Mouse (Mus musculus): Measurements from ENCODE around the gene Scrg1. TPM values are rescaled to one million over a fixed set of nuclear protein-coding genes. Genes with fewer than 3 reads are reported as not detected.
"Not testable (repeated sequence)": the region's sequence is repeated elsewhere in the genome, so short reads cannot be mapped to it uniquely, and the experiment has no call there.

Scrg1 gene
- total and polyA plus RNA-seq, 2 experiments from 2014 or later: 16.3 to 35.2 TPM

DNA sequence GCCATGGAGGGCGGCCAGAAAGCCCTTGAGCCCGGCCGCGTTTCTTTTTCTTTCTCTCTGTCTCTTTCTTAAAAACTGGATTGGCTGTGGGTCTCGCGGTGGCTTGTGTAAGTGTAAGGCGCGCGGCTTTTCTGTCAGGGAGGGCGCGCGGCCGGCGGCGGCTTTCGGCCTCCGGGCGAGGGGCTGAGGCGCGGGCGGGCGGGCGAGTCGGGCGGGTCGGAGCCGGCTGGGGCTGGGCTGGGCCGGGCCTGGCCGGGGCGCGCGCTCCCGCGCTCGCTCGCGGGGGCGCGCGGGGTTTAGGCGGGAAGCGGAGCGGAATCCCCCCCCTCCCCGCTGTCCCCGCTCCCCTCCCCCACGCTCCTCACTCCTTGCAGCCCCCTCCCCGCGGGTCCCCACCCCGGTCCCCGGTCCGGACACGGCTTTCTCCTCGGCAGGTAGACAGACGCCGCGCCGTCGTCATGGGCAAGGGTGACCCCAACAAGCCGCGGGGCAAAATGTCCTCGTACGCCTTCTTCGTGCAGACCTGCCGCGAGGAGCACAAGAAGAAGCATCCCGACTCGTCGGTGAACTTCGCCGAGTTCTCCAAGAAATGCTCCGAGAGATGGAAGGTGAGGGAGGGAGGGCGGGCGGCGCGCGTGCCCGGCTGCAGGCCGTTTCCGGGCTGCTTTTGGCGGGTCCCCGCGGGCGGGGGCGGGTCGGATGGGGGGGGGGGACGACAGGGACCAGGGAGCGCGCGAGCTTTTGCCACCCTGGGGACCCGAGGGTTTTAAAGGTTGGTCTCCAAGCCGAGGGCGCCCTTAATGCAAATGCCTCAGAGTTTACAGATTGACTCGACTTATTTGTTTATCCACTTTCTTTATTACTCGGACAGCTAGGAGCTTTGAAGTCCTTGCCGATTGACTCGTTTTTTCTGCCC lies 56.7 kb downstream of the Scrg1 start:
- ATAC-seq (ENCODE audit: low FRiP score) (peak; percentile 70), DNase-seq (ENCODE audit: low spot score) (peak; percentile 42)
- Histone ChIP-seq H3K9ac (replicated peaks; ENCODE audit: low read length, poor library complexity, severe bottlenecking) (peak overlapping the region; percentile 99), H3K4me2 (ENCODE audit: low read depth, low read length, poor library complexity, severe bottlenecking) (peak overlapping the region; percentile 87), H3K9me3 (ENCODE audit: low read length) (no peaks in the 10 kb centered on the region), H3K27me3 (ENCODE audit: insufficient read depth, low read length) (no peaks in the 10 kb centered on the region), H3K4me3 (ENCODE audit: low read depth, low read length) (peak overlapping the region; percentile 87), H3K36me3 (ENCODE audit: insufficient read depth, low read length) (no peaks in the 10 kb centered on the region), H3K27ac (ENCODE audit: low read depth, low read length) (peak overlapping the region; percentile 100), H3K4me1 (ENCODE audit: insufficient read depth, low read length) (no peaks in the 10 kb centered on the region)
- TF ChIP-seq CTCF (IDR thresholded peaks at IDR 0.05): no peak
- WGBS: under 1% methylated on average over 39 of the region's 96 CpGs

- H3K4me2 ChIP-seq (ENCODE audit: low read depth, low read length, poor library complexity, severe bottlenecking): peak overlapping the region; percentile 87
- not testable (repeated sequence) for H3K9ac ChIP-seq (replicated peaks; ENCODE audit: low read length, poor library complexity, severe bottlenecking); H3K36me3 ChIP-seq (ENCODE audit: insufficient read depth, low read length); H3K27ac ChIP-seq (ENCODE audit: low read depth, low read length); ATAC-seq (ENCODE audit: low FRiP score); H3K9me3 ChIP-seq (ENCODE audit: low read length); DNase-seq (ENCODE audit: low spot score); H3K27me3 ChIP-seq (ENCODE audit: insufficient read depth, low read length); H3K4me1 ChIP-seq (ENCODE audit: insufficient read depth, low read length)
- peak overlapping the region; percentile 87 for H3K4me3 ChIP-seq (ENCODE audit: low read depth, low read length)
- WGBS: 19% methylated on average over 9 of the region's 10 CpGs
Measured at GRCm38 (mm10) chr8:57513178-57513661, 57.5 kb downstream of the Scrg1 start.

DNA sequence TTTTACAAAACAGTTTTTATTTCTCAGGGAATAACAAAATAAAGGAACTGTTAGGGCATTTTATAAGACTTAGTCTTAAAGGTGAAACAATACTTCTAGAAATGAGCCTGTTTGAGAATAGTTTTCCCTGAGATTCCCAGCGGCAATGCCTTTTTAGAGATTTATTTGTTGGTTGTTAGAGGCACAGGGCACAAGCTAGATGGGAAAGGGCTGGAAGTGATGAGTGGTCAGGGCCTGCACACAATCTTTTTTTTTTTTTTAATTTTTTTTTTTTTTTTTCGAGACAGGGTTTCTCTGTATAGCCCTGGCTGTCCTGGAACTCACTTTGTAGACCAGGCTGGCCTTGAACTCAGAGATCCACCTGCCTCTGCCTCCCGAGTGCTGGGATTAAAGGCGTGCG lies 61.0 kb downstream of the Scrg1 start:
- WGBS: 98% methylated on average over 4 of the region's 5 CpGs

GRCm38 (mm10) chr8:57517723-57518122 lies 62.0 kb downstream of the Scrg1 start:
- DNase-seq (ENCODE audit: low spot score) (no peak), ATAC-seq (ENCODE audit: low FRiP score) (no peak)
- no peaks in the 10 kb centered on the region for H3K27me3 ChIP-seq (ENCODE audit: insufficient read depth, low read length)
- H3K4me1 ChIP-seq (ENCODE audit: insufficient read depth, low read length): no peaks in the 10 kb centered on the region
- no peak for TF ChIP-seq CTCF (IDR thresholded peaks at IDR 0.05)
- no peak overlapping the region for H3K9ac ChIP-seq (replicated peaks; ENCODE audit: low read length, poor library complexity, severe bottlenecking)
- no peaks in the 10 kb centered on the region for H3K36me3 ChIP-seq (ENCODE audit: insufficient read depth, low read length)
- H3K9me3 ChIP-seq (ENCODE audit: low read length): no peaks in the 10 kb centered on the region
- H3K4me3 ChIP-seq (ENCODE audit: low read depth, low read length): no peak overlapping the region
- H3K4me2 ChIP-seq (ENCODE audit: low read depth, low read length, poor library complexity, severe bottlenecking): no peak overlapping the region
- 94% methylated on average over 3 of the region's 3 CpGs for WGBS
- no peak overlapping the region for H3K27ac ChIP-seq (ENCODE audit: low read depth, low read length)

More for the DNA sequence above, 61.0 kb downstream of the Scrg1 start:
- H3K9ac ChIP-seq (replicated peaks; ENCODE audit: low read length, poor library complexity, severe bottlenecking); DNase-seq (ENCODE audit: low spot score); ATAC-seq (ENCODE audit: low FRiP score); H3K9me3 ChIP-seq (ENCODE audit: low read length); H3K27me3 ChIP-seq (ENCODE audit: insufficient read depth, low read length); H3K27ac ChIP-seq (ENCODE audit: low read depth, low read length); H3K36me3 ChIP-seq (ENCODE audit: insufficient read depth, low read length); H3K4me3 ChIP-seq (ENCODE audit: low read depth, low read length); H3K4me2 ChIP-seq (ENCODE audit: low read depth, low read length, poor library complexity, severe bottlenecking); H3K4me1 ChIP-seq (ENCODE audit: insufficient read depth, low read length): not testable (repeated sequence)

GRCm38 (mm10) chr8:57520186-57520786 lies 64.6 kb downstream of the Scrg1 start:
- 89% methylated on average over 12 of the region's 12 CpGs for WGBS
- H3K27me3 ChIP-seq (ENCODE audit: insufficient read depth, low read length): no peaks in the 10 kb centered on the region
- H3K4me3 ChIP-seq (ENCODE audit: low read depth, low read length): no peak overlapping the region
- H3K4me1 ChIP-seq (ENCODE audit: insufficient read depth, low read length): no peaks in the 10 kb centered on the region
- no peak for TF ChIP-seq CTCF (IDR thresholded peaks at IDR 0.05)
- H3K27ac ChIP-seq (ENCODE audit: low read depth, low read length): no peak overlapping the region
- no peak overlapping the region for H3K4me2 ChIP-seq (ENCODE audit: low read depth, low read length, poor library complexity, severe bottlenecking)
- ATAC-seq (ENCODE audit: low FRiP score) (no peak), DNase-seq (ENCODE audit: low spot score) (no peak)
- H3K36me3 ChIP-seq (ENCODE audit: insufficient read depth, low read length): no peaks in the 10 kb centered on the region
- H3K9me3 ChIP-seq (ENCODE audit: low read length): no peaks in the 10 kb centered on the region
- H3K9ac ChIP-seq (replicated peaks; ENCODE audit: low read length, poor library complexity, severe bottlenecking): no peak overlapping the region

Other genes with a start within 250 kb of the Scrg1 start
- not detected in 2 replicates for gene Hand2, start 134.9 kb upstream of the Scrg1 start, total RNA-seq (2014; rRNA removed)
- not detected in 2 replicates for gene Hand2, start 134.9 kb upstream of the Scrg1 start, polyA plus RNA-seq (2015; fragmentation: Nextera tagmentation; extraction: Ambion mirVana)
- gene Sap30, start 31.9 kb downstream of the Scrg1 start, total RNA-seq (2014; rRNA removed): 18.0 and 21.0 TPM in 2 replicates
- 14.4 and 14.6 TPM in 2 replicates for gene Sap30, start 31.9 kb downstream of the Scrg1 start, polyA plus RNA-seq (2015; fragmentation: Nextera tagmentation; extraction: Ambion mirVana)
- gene Hmgb2, start 56.0 kb downstream of the Scrg1 start, total RNA-seq (2014; rRNA removed): 11.2 and 12.3 TPM in 2 replicates
- 34.8 and 50.4 TPM in 2 replicates for gene Hmgb2, start 56.0 kb downstream of the Scrg1 start, polyA plus RNA-seq (2015; fragmentation: Nextera tagmentation; extraction: Ambion mirVana)
- gene Galnt7, start 197.1 kb downstream of the Scrg1 start, total RNA-seq (2014; rRNA removed): 6.2 and 8.0 TPM in 2 replicates
- 4.7 and 5.2 TPM in 2 replicates for gene Galnt7, start 197.1 kb downstream of the Scrg1 start, polyA plus RNA-seq (2015; fragmentation: Nextera tagmentation; extraction: Ambion mirVana)

Measured in midbrain, postnatal 0 days (tissue).